Mouse (Mus musculus) ES-E14 (cell line): ENCODE data around the gene 1700019A02Rik.

Source experiments
- ZC3H11A ChIP-seq: IDR thresholded peaks from 2 replicates; pipeline ENCODE4 v1.6.1; 2012; ENCODE audit warnings: low read depth, mild to moderate bottlenecking, inconsistent platforms, low read length, borderline replicate concordance
- ZNF384 ChIP-seq: IDR thresholded peaks from 2 replicates; pipeline ENCODE4 v1.6.1; 2012; ENCODE audit warnings: low read depth, low read length, inconsistent platforms

GRCm38 (mm10) chr1:53224775-53225174, 37.3 kb upstream of the 1700019A02Rik start:
- TF ChIP-seq ZC3H11A (no peak), ZNF384 (no peak)
